Mouse (Mus musculus) urinary bladder, postnatal 4 days (tissue): ENCODE results near the gene Gm6164.
"Not testable (repeated sequence)": the region's sequence is repeated elsewhere in the genome, so short reads cannot be mapped to it uniquely, and the experiment has no call there.

ENCODE experiments used
- DNase-seq, 2 experiments: peaks; one replicate each; pipeline ENCODE4 v3.0.0; 2021 to 2022; ENCODE audit warnings: low spot score in 2 of 2

The Gm6164 gene

DNA sequence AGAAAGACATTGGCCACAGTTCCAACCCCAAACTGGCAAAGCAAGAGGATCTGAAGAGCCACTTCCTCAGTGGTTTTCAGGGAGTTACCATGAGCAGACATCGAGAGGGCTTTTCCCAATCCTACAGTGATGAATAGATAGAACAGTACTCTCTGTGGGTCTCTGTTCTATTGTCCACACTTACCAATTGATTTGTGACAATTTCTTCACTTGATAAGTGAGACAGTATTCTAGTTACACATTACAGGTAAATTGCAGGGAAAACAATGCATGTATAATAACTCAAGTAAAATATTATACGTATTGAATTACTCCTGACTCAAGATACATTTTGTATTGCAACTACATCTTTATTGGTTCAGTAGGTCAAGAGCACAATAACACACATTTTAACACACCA, at the start of gene Gm6164:
Gm6164 (minus strand) TSS at position 101 of the 400 bp plus-strand sequence.
- not testable (repeated sequence) for DNase-seq

- DNase-seq = not testable (repeated sequence)
Observed at GRCm38 (mm10) chr7:20233728-20234127, 28.3 kb upstream of the Gm6164 start, which contains the start of gene Gm4498. TSS of gene Gm4498 (minus strand) at chr7:20233828.

- not testable (repeated sequence) for DNase-seq
Observed at GRCm38 (mm10) chr7:20193410-20193809, 12.0 kb downstream of the Gm6164 start, which contains the start of gene Vmn1r95. TSS of gene Vmn1r95 (plus strand) at chr7:20193710.

DNA sequence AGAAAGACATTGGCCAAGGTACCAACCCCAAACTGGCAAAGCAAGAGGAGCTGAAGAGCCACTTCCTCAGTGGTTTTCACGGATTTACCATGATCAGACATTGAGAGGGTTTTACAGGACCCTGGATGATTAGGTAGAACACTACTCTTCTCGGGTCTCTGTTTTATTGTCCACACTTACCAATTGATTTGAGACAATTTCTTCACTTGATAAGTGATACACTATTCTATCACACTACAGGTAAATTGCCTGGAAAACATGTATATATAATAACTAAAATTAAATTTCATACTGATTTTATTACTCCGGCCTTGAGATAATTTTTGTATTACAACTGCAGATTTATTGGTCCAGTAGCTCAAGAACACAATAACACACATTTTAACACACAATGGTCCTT, 37.1 kb downstream of the Gm6164 start, which contains the start of gene Vmn1r94:
Vmn1r94 (minus strand) TSS at position 101 of the 400 bp plus-strand sequence.
- DNase-seq = not testable (repeated sequence)
